Mouse (Mus musculus): ENCODE data around the gene Palm2.

Palm2 gene

DNA sequence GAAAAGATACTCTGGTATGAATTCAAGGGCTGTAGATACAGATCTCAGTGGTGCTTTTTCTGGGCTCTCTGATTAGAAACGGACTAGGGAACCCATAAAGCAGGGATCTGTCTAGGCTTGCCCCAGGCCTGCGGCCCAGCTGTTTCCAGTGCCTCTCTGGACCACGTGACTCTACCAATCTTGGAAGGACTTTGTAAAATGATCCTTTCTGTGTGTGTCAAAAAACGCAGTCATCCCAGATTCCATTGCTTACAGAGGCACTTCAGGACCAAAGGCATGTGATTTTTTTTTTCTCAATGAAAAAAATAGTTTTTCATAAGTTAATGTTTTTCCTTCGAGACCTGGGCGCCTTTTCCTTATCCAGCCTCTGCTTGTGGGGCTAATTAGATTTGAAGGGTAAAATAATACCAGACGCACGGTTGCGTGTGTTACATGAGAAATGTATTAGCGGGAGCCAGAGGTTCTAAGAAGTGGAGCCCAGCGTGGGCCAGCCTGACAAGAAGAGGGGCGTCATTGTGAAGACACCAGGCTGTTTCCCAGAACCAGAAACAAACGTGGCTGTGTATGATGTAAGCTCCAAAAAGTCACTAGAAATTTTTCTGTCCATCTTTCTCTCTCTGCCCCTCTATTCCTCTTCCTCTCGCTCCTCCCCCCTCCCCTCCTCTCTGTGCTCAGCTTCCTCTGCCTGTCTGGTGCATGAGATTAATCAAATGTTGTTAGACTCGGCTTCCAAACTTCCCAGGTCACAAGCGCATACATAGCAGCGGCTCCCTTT, 177.4 kb downstream of the Palm2 start:
- DNase-seq (ENCODE audit: extremely low read depth, low read depth, low spot score), result no peak

DNA sequence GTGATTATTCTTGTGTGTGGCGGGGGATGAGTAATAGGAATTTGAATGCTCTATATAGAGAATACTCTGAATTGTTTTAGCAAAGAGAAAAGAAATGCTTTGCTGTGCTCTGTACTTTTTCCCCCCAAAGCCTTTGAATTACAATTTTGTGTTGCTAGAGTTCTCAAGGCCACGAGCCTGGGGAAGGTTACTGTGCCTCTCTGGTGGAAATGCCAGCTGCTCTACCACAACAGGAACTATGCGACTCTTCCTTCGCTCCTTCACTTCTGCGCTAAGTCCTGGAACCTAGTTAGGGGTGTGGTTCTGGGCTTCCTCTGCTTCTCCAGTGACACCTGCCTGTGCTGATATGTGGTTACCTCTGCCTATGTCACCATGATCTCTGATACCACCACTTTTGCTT, 178.7 kb downstream of the Palm2 start:
- no peak for DNase-seq (ENCODE audit: extremely low read depth, low read depth, low spot score)

DNA sequence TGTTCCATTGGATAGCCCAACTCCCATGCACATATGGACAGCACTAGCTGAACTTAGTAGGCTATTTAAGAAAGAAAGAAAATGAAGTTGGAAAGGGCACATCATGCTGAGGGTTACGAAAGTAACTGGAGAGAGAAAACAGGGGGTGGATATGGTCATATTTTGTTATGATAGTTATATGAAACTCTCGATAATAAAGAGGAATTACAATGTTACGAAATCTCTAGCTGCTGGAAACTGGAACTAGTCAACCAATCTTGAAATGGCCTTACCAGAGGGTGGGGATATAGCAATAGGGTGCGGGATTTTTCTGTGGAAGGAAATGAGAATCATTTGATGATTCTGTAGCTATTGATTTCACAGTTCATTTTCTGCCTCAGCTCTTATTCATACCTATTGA, 180.6 kb downstream of the Palm2 start:
- no peak for DNase-seq (ENCODE audit: extremely low read depth, low read depth, low spot score)

DNA sequence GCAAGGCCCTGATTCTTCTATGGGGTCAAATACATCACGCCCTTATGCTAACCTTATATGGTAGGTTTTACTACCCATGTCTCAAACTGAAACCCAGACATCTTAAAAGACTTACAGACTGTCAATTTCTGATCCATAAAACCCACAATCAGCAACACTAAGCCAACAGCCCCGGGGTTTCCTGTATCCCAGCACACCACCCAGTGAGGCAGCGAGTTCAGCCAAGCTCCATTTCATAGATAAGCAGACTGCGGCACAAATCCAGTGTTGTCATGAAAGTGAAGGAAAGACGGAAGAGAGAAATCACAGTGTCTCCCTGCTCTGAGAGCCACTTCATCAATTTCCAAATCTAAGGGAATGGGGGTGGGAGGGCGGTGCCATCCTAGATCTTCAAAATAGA, 184.7 kb downstream of the Palm2 start:
- DNase-seq (ENCODE audit: extremely low read depth, low read depth, low spot score), result no peak

DNA sequence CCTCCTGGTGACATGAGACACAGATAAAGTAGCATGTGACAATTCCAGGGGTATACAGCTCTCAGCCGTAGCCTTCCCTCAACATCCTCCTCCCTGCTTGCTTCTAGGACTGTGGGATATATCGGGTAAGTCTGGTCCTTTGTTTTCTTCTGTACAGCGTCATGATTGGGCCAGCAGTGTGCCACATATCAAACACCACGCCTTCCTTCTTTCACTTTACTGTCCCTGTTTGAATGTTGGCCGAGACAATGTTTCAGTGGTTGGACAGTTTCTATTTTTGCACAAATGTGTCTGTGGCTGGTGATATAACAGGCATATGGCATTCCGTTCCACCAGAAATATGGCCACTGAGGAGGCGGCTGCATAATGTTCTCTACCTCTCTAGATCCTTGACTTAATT, 188.8 kb downstream of the Palm2 start:
- DNase-seq (ENCODE audit: extremely low read depth, low read depth, low spot score), result no peak

DNA sequence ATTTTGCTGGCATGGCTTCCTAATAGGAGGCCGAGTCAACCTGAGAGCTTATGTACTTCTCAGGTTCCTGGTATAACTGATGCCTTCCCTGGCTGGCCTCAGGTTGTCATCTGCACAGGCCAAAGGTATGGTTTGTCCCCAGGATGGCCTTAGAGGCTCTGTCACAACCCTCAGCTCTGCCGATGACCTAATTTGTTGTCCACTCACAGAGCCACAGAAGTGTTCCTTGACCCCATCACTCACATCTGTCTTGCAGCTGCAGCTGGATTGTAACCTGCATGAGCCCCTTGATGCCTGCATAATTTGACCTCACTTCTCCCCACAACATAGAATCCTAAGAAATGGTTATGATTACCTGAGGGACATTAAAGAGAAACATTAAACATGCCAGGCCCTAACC, 190.8 kb downstream of the Palm2 start:
- no peak for DNase-seq (ENCODE audit: extremely low read depth, low read depth, low spot score)

DNA sequence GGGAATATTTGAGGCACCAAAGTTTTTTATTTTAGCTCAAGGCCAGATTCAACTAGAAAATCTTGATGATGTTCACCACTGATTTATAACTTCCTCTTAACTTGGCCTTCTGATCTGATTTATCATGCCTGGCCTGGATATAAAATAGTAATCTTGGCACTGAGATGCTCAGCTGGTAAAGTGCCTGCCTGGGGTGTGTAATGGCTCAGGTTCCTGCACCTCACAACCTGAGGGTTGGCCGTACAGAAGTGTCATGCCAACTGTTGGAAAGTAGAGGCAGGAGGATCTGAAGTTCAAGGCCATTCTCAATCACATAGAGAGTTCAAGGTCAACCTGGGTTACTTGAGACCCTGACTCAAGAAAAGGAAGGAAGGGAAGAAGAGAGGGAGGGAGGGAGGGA, 191.3 kb downstream of the Palm2 start:
- no peak for DNase-seq (ENCODE audit: extremely low read depth, low read depth, low spot score)

DNA sequence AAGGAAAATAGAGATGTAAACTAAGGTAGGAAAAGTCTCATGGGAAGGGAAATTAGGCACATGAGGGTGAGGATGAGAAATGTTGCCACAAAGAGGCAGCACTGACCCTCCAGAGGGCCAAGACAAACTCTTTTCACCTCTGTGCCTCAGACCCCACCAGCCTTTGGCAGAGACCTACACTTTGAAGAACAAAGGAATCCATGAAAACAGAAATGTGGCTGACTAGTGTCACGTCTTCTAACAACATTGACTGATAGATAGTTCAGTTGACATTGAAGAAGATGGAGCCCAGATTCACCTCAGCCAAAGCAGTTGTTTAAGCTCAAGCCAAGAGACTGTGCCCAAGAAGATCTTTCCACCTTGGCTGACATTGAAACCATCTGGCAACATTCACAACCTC, 191.7 kb downstream of the Palm2 start:
- DNase-seq (ENCODE audit: extremely low read depth, low read depth, low spot score), result no peak

DNA sequence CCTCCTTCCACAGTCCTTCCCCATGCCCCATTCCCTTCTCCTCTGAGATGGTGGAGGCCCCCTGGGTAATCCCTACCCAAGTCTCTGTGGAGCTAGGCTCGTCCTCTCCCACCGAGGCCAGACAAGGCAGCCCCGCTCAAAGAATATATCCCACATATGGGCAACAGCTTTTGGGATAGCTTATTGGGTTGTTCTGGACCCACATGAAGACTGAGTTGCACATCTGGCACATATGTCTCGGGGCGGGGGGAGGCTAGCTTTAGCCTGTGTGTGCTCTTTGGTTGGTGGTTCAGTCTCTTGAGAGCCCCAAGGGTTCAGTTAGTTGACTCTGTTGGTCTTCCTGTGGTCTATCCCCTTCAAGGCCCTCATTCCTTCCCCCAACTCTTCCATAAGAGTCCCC, 192.9 kb downstream of the Palm2 start:
- DNase-seq (ENCODE audit: extremely low read depth, low read depth, low spot score), result no peak

DNA sequence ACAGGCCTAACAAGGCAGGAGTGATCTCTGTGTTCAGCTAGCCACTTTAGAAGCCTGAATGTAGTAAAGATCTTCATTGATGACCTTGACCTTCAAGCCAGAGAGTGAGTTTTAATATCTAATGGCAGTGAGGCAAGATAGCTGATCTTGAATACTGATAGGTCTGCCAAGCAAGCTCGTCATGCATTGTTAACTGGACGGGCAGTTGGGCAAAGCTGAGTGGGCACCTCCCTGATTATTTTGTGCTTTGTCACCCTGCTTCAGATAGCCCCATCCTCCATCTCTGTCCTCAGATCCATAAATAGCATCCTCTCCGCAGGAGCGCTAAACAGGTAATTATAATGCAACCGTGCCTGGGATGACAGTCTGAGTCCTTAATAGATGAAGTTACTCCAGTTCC, 198.3 kb downstream of the Palm2 start:
- DNase-seq (ENCODE audit: extremely low read depth, low read depth, low spot score), result no peak

DNA sequence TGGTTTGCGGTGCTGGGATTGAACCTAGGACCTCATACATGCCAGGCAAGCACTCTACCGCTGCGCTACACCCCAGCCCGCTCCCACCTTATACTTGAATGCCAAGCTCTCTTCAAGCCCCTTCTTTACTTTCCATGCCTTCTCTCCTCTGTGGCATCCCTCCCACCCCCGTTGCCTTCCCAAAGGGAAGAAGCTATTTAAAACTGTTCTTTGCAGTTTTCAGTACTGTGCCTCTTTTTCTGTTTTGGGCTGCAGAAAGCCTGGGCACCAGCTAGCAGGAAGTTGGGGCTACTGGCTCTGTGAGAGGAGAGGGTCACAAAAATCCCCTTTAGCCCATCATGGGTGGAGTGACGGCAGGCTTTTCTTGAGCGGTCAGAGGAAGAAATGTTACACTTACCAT, 199.0 kb downstream of the Palm2 start:
- no peak for DNase-seq (ENCODE audit: extremely low read depth, low read depth, low spot score)

DNA sequence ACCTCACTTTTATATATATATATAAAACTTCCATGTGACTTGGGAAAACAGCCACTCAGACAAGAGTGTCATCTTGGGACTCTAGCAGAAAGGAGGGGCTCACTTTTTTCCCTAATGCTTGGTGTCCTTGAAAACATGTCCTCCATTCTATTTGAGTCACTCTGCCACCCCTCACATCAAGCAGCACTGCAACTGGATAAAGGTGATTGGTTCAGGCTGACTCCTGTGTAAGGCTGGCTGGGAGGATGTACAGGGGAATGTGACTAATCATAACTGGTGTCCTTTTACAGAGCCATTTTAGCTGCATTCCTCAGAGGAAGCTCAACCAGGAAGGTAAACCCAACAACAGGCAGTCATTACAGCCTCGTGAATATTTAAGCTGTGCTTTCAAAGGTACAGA, 200.9 kb downstream of the Palm2 start:
- DNase-seq (ENCODE audit: extremely low read depth, low read depth, low spot score), result no peak

DNA sequence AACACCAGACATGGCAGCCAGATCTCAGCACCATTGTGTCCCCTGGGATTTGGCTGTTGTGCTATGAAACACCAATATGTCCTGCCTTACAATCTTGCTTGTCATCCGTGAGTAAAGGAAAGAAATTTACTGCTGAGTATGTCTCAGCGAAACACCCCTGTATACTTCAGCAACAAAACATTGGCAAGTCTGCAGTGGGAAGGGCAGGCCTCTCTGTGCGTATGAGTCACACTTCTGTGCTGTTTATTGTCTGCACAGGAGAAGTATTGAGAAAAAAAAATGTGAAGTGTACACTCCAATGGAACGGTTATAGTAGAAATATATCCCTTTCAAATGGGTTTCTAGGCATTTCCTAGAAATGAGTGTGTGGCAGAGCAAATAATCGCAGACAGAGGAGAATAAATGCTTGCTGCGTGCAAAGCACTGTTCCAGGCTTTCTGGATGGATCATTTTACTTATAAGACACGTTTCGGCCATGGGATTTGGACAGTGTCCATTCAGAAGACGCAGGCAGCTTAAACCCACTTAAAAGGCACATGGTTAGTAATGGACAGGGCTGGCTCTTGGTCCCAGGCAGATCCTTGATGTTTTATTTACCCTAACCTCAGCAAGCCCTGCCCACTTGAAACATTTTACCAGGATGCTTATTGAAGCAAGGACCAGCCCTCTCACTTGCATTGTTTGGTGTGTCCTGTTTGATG, 202.9 kb downstream of the Palm2 start:
- no peak for DNase-seq (ENCODE audit: extremely low read depth, low read depth, low spot score)

DNA sequence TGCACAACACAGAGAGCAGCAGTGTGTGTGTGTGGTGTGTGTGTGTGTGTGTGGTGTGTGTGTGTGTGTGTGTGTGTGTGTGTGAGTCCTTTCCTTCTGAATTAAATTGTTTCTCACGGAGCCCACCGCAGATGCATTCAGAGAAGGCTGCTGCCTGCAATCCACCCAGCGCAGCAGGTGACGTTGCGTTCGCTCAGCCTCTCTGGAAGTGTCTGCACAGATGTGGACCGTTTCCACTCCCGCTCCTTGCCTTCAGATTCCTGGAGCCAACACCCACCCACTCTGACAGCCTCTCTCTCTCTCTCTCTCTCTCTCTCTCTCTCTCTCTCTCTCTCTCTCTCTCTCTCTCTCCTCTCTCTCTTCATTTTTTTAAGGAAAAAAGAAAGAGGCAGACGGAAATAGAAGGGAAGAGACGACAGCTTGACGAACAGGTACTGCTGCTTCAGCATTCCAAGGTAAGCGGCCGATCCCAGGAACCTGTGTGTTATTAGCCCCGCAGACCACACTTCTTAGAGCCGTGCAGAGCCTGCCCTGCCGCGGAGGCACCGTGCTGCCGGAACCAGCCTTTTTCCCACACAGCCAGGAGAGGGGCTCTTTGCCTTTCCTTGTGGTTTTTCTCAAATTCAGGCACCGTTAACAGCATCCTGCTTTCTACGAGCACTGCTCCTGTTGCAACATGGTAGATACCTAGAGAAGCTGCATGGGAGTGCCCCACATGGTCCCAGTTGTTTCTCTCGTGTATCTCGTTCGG, 203.8 kb downstream of the Palm2 start:
- no peak for DNase-seq (ENCODE audit: extremely low read depth, low read depth, low spot score)

DNA sequence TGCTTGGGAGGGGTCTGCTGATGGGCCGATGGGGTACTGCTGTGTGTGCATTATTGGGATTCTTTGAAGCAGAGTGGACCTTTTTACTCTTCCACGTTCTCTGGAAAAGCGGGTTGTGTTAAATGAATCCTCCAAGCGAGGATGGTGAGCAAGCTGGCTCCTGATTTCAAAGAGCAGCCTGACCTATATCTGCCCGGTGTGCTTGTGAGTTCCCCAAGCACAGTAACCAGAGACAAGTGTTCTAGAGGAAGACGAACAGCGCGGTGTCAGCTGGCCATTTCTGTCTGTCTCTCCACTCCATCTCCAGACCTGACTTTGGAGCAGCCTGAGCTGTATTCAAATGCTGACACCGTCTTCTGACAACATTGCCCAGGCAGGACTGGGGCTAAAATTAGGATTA, 204.9 kb downstream of the Palm2 start:
- no peak for DNase-seq (ENCODE audit: extremely low read depth, low read depth, low spot score)

DNA sequence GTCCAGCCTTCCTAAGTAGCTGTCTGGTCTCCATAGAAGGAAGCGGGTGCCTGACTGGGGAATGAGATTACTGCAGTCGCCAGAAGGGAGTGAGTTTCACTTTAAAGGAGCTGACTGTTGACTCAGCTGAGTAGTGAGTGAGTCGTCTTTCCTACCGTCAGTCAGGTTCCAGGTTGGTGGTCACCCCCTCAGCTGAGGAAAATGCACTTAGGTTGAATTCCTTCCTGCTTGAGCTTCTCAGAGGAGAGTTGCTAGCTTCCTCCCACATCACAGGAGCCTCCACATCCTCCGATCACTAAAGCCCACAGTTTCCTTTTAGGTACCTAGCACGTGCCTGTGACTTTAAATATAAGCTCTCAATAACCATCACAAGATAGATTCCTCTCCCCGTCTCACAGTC, 206.2 kb downstream of the Palm2 start:
- DNase-seq (ENCODE audit: extremely low read depth, low read depth, low spot score), result no peak

DNA sequence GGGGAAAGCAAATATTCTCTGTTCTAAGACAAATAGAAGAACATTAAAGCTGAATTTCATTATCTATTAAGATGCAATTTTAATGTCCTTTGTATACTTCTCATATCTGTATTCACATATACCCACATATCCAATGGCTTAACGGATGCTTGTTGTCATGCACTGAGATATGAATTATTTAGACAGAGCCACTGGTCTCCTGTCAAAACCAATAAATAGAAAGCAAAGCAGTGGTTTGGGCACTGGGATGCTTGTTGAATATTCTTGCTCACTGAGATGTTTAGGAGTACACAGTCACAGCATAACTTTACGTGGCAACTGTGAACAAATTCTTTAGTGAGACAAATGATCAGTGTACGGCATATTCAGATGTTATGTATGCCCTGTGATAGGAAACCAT, 206.9 kb downstream of the Palm2 start:
- no peak for DNase-seq (ENCODE audit: extremely low read depth, low read depth, low spot score)

DNA sequence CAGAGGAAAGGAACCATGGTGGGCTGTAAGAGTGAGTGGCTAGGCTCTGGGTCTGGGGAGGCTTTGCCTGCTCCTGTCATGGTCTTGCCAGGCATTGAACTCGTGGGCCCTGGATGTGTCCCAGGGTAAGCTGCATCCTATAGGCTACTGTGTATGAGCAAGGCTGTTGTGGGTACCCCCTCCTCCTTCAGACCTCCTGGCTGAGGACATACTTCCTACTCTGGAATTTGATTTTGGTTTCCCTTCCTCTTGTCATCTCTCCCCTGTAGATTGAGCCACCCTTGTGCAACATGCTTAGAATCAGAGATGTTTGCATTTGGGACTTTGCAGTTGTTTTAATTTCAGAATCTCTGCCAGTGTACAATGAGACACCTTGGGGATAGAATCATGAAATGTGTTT, 216.9 kb downstream of the Palm2 start:
- no peak for DNase-seq (ENCODE audit: extremely low read depth, low read depth, low spot score)

DNA sequence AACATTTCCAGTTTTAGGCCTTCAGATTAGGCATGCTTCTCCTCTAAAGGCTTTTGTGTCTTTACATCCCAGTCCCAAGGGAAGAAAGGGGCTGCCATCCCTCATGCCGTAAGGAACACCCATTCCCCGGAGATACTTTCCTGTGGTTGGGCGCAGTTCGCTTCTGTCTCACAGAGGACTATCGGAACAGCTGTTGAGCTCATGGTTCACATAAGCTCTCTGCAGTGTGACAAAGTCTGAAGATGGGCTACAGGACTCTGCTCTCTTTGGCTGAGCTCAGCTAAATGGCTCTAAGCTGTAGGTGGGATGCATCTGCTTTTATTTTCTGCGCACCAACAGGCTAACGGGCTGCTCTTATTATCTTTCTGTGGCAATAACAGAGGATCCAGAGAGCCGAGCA, 217.5 kb downstream of the Palm2 start:
- no peak for DNase-seq (ENCODE audit: extremely low read depth, low read depth, low spot score)

DNA sequence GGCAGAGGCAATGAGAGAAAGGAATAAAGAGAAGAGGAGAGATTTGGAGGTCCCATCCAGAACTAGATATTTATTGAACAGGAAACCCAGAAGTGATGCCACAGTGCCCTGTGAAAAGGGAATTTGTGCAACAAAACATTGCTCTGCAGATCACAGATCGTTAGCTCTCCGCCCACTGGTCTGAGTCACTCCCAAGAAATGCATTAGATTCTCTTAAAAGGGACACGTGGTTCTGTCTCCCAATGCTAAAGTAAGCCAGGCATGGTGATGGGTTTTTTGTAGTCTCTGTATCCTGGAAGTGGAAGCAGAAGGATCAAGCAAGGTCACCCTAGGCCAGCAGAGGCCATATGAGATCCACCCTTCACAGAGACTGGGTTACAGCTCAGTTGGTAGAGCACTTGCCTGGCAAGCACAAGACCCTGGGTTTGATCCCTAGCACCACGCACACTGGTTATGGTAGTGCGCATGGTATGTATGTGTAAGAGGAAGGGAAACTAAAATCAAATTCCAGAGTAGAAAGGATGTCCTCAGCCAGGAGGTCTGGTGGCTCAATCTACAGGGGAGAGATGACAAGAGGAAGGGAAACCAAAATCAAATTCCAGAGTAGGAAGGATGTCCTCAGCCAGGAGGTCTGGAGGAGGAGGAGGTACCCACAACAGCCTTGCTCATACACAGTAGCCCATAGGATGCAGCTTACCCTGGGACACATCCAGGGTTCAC, 218.3 kb downstream of the Palm2 start:
- DNase-seq (ENCODE audit: extremely low read depth, low read depth, low spot score), result no peak

DNA sequence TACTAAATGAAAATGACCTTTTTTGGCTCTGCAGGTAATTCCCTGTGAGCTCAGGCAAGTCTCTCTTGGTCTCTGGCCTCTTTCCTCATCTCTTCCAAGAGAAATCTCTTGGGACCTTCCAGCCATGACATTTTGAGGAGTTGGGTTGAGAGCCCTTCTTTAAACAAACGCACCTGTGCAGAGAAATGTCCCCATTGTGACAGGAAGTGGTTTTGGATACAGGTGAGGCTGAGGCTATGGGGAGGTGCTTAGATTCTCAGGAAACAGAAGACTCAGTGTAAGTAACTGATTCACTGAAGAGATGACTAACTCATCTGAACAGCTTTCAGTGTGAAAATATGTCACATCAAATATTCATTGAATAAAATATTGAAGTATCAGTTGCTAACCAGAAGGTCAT, 221.9 kb downstream of the Palm2 start:
- no peak for DNase-seq (ENCODE audit: extremely low read depth, low read depth, low spot score)

Data from fat pad, adult 2 months (tissue).